8 mouse cellular contexts compared by ENCODE assay signal in the genomic region with DNA sequence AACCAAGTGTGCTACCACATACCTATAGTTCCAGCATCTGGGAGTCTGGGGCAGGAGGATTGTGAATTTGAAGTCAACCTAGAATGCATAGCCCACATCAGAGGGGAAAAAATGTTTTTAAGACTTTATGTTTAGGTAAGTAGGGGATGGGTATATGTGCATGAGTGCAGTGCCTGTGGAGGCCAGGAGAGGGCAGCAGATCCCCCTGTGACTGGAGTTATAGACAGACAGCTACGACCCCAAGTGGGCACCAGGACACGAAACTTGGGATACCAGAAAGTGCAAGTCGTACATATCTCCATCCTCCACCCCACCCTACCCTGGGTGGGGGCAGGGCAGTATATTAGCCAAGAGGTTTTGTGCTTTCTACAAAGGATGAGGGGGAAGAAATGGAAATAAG. TPM values are rescaled to one million over a fixed set of nuclear protein-coding genes. Genes with fewer than 3 reads are reported as not detected.
DNase-seq lines count a peak whose midpoint lies in the region; ATAC-seq and TF ChIP-seq lines count a peak whose summit lies in the region.

No protein-coding gene starts in this region.

- no peaks in the 10 kb centered on the region for H3K9me3 ChIP-seq in stomach, postnatal 0 days (ENCODE audit: control insufficient read depth, low read length)
- no peaks in the 10 kb centered on the region for H3K9me3 ChIP-seq in heart, embryonic 10.5 days

- intact Hi-C loops in gastrocnemius, adult 2 months (cut with DNase I), result no loop called here
- intact Hi-C loops in gastrocnemius, postnatal 14 days (cut with DNase I; ENCODE audit: low total_unique reads), result no loop called here

- H3K4me3 ChIP-seq in gastrocnemius, adult 2 months, result no peak overlapping the region
- no peak overlapping the region for H3K4me3 ChIP-seq in spleen, adult 2 months (ENCODE audit: extremely low read depth, insufficient read depth, insufficient read length)
- H3K4me3 ChIP-seq in embryonic fibroblast, embryonic 13.5 days (ENCODE audit: insufficient read depth, low read length), result no peak overlapping the region
- no peak overlapping the region for H3K4me3 ChIP-seq in stomach, postnatal 0 days (ENCODE audit: low read depth, low read length)
- H3K4me3 ChIP-seq in heart, embryonic 10.5 days, result no peak overlapping the region

- DNase-seq in gastrocnemius, adult 2 months, result no peak
- DNase-seq in gastrocnemius, postnatal 14 days, result no peak
- no peak for DNase-seq in spleen, adult 2 months (ENCODE audit: low read depth in 1 of 2, low spot score in 2 of 2)
- DNase-seq in spleen, adult 12 weeks (ENCODE audit: low spot score), result no peak
- DNase-seq in stomach, postnatal 0 days (ENCODE audit: low spot score), result peak; percentile 61
- DNase-seq in heart, embryonic 10.5 days (ENCODE audit: low spot score), result no peak

- WGBS in spleen, adult 2 months, result 70% methylated on average over 3 of the region's 3 CpGs
- WGBS in stomach, postnatal 0 days, result 56% methylated on average over 3 of the region's 3 CpGs
- WGBS in heart, embryonic 10.5 days, result 66% methylated on average over 3 of the region's 3 CpGs

- H3K36me3 ChIP-seq in spleen, adult 2 months (ENCODE audit: control insufficient read depth, insufficient read depth, low read length), result peaks cover 35% of the 10 kb centered on the region
- H3K36me3 ChIP-seq in stomach, postnatal 0 days (ENCODE audit: control insufficient read depth, insufficient read depth, low read length), result peaks cover 25% of the 10 kb centered on the region
- H3K36me3 ChIP-seq in heart, embryonic 10.5 days, result peaks cover 67% of the 10 kb centered on the region

- no peak for TF ChIP-seq POLR2A in spleen, adult 2 months (IDR thresholded peaks at IDR 0.05; ENCODE audit: low read depth, low read length)
- no peak for TF ChIP-seq POLR2A in embryonic fibroblast, embryonic 13.5 days (IDR thresholded peaks at IDR 0.05; ENCODE audit: low read depth, low read length)

- H3K4me1 ChIP-seq in spleen, adult 2 months (ENCODE audit: control insufficient read depth, insufficient read depth, insufficient read length), result no peaks in the 10 kb centered on the region
- no peaks in the 10 kb centered on the region for H3K4me1 ChIP-seq in embryonic fibroblast, embryonic 13.5 days (ENCODE audit: control insufficient read depth, insufficient read depth, low read length)
- no peaks in the 10 kb centered on the region for H3K4me1 ChIP-seq in stomach, postnatal 0 days (replicated peaks; ENCODE audit: control insufficient read depth, insufficient read depth)
- H3K4me1 ChIP-seq in heart, embryonic 10.5 days, result no peaks in the 10 kb centered on the region

- H3K27ac ChIP-seq in gastrocnemius, adult 2 months, result no peak overlapping the region
- no peak overlapping the region for H3K27ac ChIP-seq in spleen, adult 2 months (ENCODE audit: insufficient read depth, low read length)
- H3K27ac ChIP-seq in embryonic fibroblast, embryonic 13.5 days (ENCODE audit: insufficient read depth, low read length), result no peak overlapping the region
- no peak overlapping the region for H3K27ac ChIP-seq in stomach, postnatal 0 days (replicated peaks)
- H3K27ac ChIP-seq in heart, embryonic 10.5 days, result no peak overlapping the region

- no peaks in the 10 kb centered on the region for H3K27me3 ChIP-seq in spleen, adult 2 months (ENCODE audit: control insufficient read depth, insufficient read depth, low read length)
- H3K27me3 ChIP-seq in stomach, postnatal 0 days (ENCODE audit: control insufficient read depth, insufficient read depth, low read length), result no peaks in the 10 kb centered on the region
- no peaks in the 10 kb centered on the region for H3K27me3 ChIP-seq in heart, embryonic 10.5 days (ENCODE audit: insufficient read depth, poor library complexity, severe bottlenecking)

- TF ChIP-seq EP300 in stomach, postnatal 0 days (optimal IDR thresholded peaks at IDR 0.05), result no peak

- H3K9ac ChIP-seq in stomach, postnatal 0 days (ENCODE audit: low read length), result no peak overlapping the region

- no peak for ATAC-seq in stomach, postnatal 0 days (ENCODE audit: low FRiP score, low TSS enrichment)
- no peak for ATAC-seq in frontal cortex, adult (ENCODE audit: low TSS enrichment)

- no peak overlapping the region for H3K4me2 ChIP-seq in stomach, postnatal 0 days (replicated peaks; ENCODE audit: low read depth)

- TF ChIP-seq CTCF in gastrocnemius, adult 2 months (IDR thresholded peaks at IDR 0.05), result peak; percentile 68
- peak; percentile 65; the same call in 1 of the 2 replicates for TF ChIP-seq CTCF in spleen, adult 2 months (IDR thresholded peaks at IDR 0.05; ENCODE audit: extremely low read depth, insufficient read depth, insufficient read length, insufficient replicate concordance)
- TF ChIP-seq CTCF in embryonic fibroblast, embryonic 13.5 days (IDR thresholded peaks at IDR 0.05; ENCODE audit: borderline replicate concordance, insufficient read depth, low read length), result peak; percentile 84; the same call in 1 of the 2 replicates
- TF ChIP-seq CTCF in stomach, postnatal 0 days (IDR thresholded peaks at IDR 0.05; ENCODE audit: low read depth), result peak; percentile 80

RNA-seq across cellular contexts. Expression of a gene that starts 4.0 kb away (rescaled TPM):
- total RNA-seq in gastrocnemius, adult 2 months (2021), result not detected
- total RNA-seq in gastrocnemius, postnatal 14 days (2021), result under 1 TPM; 0.44 to 0.68 TPM
- polyA plus RNA-seq in spleen, adult 2 months (2012; rRNA removed), result 1.0 and 2.3 TPM in 2 replicates
- polyA plus RNA-seq in embryonic fibroblast, embryonic 13.5 days (2011; ENCODE audit: insufficient read length, low read depth, missing spikeins), result not detected in 2 replicates
- polyA plus RNA-seq in stomach, postnatal 0 days (2015; fragmentation: Nextera tagmentation; extraction: Ambion mirVana), result 7.3 and 8.7 TPM in 2 replicates
- polyA plus RNA-seq in heart, embryonic 10.5 days (2016; fragmentation: Nextera tagmentation; extraction: Ambion mirVana), result 1.0 and 1.5 TPM in 2 replicates

RNA-seq across cellular contexts. Expression of a gene that starts 4.1 kb away (rescaled TPM):
- under 1 TPM in 1 of 2 experiments, not detected in 1; 0.18 TPM for total RNA-seq in gastrocnemius, adult 2 months (2021)
- not detected for total RNA-seq in gastrocnemius, postnatal 14 days (2021)
- polyA plus RNA-seq in spleen, adult 2 months (2012; rRNA removed), result not detected in 2 replicates
- polyA plus RNA-seq in embryonic fibroblast, embryonic 13.5 days (2011; ENCODE audit: insufficient read length, low read depth, missing spikeins), result not detected in 2 replicates
- not detected in 2 replicates for polyA plus RNA-seq in stomach, postnatal 0 days (2015; fragmentation: Nextera tagmentation; extraction: Ambion mirVana)
- not detected in 2 replicates for polyA plus RNA-seq in heart, embryonic 10.5 days (2016; fragmentation: Nextera tagmentation; extraction: Ambion mirVana)

RNA-seq across cellular contexts. Expression of a gene that starts 6.3 kb away (rescaled TPM):
- 1 to 10 TPM; 5.7 to 6.5 TPM for total RNA-seq in gastrocnemius, adult 2 months (2021)
- total RNA-seq in gastrocnemius, postnatal 14 days (2021), result 10 to 100 TPM; 19.7 to 20.0 TPM
- polyA plus RNA-seq in spleen, adult 2 months (2012; rRNA removed), result 78.8 and 111 TPM in 2 replicates
- 39.9 and 50.0 TPM in 2 replicates for polyA plus RNA-seq in embryonic fibroblast, embryonic 13.5 days (2011; ENCODE audit: insufficient read length, low read depth, missing spikeins)
- 70.7 and 72.2 TPM in 2 replicates for polyA plus RNA-seq in stomach, postnatal 0 days (2015; fragmentation: Nextera tagmentation; extraction: Ambion mirVana)
- 59.4 and 63.2 TPM in 2 replicates for polyA plus RNA-seq in heart, embryonic 10.5 days (2016; fragmentation: Nextera tagmentation; extraction: Ambion mirVana)

RNA-seq across cellular contexts. Expression of a gene that starts 10.6 kb away (rescaled TPM):
- 10 to 100 TPM; 14.6 to 15.8 TPM for total RNA-seq in gastrocnemius, adult 2 months (2021)
- 10 to 100 TPM; 11.8 to 13.4 TPM for total RNA-seq in gastrocnemius, postnatal 14 days (2021)
- 9.5 and 12.1 TPM in 2 replicates for polyA plus RNA-seq in spleen, adult 2 months (2012; rRNA removed)
- polyA plus RNA-seq in embryonic fibroblast, embryonic 13.5 days (2011; ENCODE audit: insufficient read length, low read depth, missing spikeins), result 7.3 and 7.7 TPM in 2 replicates
- polyA plus RNA-seq in stomach, postnatal 0 days (2015; fragmentation: Nextera tagmentation; extraction: Ambion mirVana), result 1.7 and 1.8 TPM in 2 replicates
- 3.1 and 3.2 TPM in 2 replicates for polyA plus RNA-seq in heart, embryonic 10.5 days (2016; fragmentation: Nextera tagmentation; extraction: Ambion mirVana)

RNA-seq across cellular contexts. Expression of a gene that starts 11.1 kb away (rescaled TPM):
- 10 to 100 TPM; 32.5 to 37.3 TPM for total RNA-seq in gastrocnemius, adult 2 months (2021)
- 10 to 100 TPM; 32.2 to 34.7 TPM for total RNA-seq in gastrocnemius, postnatal 14 days (2021)
- 93.7 and 142 TPM in 2 replicates for polyA plus RNA-seq in spleen, adult 2 months (2012; rRNA removed)
- polyA plus RNA-seq in embryonic fibroblast, embryonic 13.5 days (2011; ENCODE audit: insufficient read length, low read depth, missing spikeins), result 117 and 153 TPM in 2 replicates
- 82.2 and 82.7 TPM in 2 replicates for polyA plus RNA-seq in stomach, postnatal 0 days (2015; fragmentation: Nextera tagmentation; extraction: Ambion mirVana)
- polyA plus RNA-seq in heart, embryonic 10.5 days (2016; fragmentation: Nextera tagmentation; extraction: Ambion mirVana), result 227 and 298 TPM in 2 replicates
